Mouse (Mus musculus) midbrain, embryonic 12.5 days (tissue): ENCODE measurements around the gene Mrpl21. TPM values are rescaled to one million over a fixed set of nuclear protein-coding genes. Genes with fewer than 3 reads are reported as not detected.

Experiments
- ATAC-seq: fragments of 200-750 bp; cut with Nextera tagmentation; 2 replicates; pipeline ENCODE4 v1.8.0; 2017; ENCODE audit warnings: low read depth, moderate TSS enrichment, moderate library complexity; ENCODE audit not compliant: low FRiP score
- H3K27ac ChIP-seq: fragments of 300-500 bp; sonication (generic); replicated peaks from 2 replicates; pipeline ENCODE4 v1.5.1; 2016; ENCODE audit warnings: mild to moderate bottlenecking
- H3K27me3 ChIP-seq: fragments of 300-500 bp; sonication (generic); 2 replicates; pipeline ENCODE4 v1.6.1; 2016; ENCODE audit warnings: mild to moderate bottlenecking
- H3K36me3 ChIP-seq: fragments of 300-500 bp; sonication (generic); 2 replicates; pipeline ENCODE4 v1.6.1; 2016
- H3K4me1 ChIP-seq: fragments of 300-500 bp; sonication (generic); 2 replicates; pipeline ENCODE4 v1.6.1; 2016
- H3K4me2 ChIP-seq: fragments of 300-500 bp; sonication (generic); replicated peaks from 2 replicates; pipeline ENCODE4 v1.6.1; 2016; ENCODE audit warnings: mild to moderate bottlenecking, moderate library complexity
- H3K4me3 ChIP-seq: fragments of 300-500 bp; sonication (generic); 2 replicates; pipeline ENCODE4 v1.5.1; 2016; ENCODE audit warnings: mild to moderate bottlenecking
- H3K9ac ChIP-seq: fragments of 300-500 bp; sonication (generic); replicated peaks from 2 replicates; pipeline ENCODE4 v1.6.1; 2016; ENCODE audit warnings: mild to moderate bottlenecking, moderate library complexity
- H3K9me3 ChIP-seq: fragments of 300-500 bp; sonication (generic); 2 replicates; pipeline ENCODE4 v1.6.1; 2016; ENCODE audit warnings: mild to moderate bottlenecking
- WGBS: fragments of 180-500 bp; shearing (Covaris S2); methylation state at CpG from one replicate; pipeline ENCODE4 v1.1.7; 2016; 5-methylcytosine and 5-hydroxymethylcytosine counted together
- microRNA-seq: library from miRNA; unstranded; fragments of <30 nt; microRNA quantifications from one replicate; pipeline ENCODE4, GENCODE M21; 2017
- polyA plus RNA-seq: library from polyadenylated mRNA; unstranded; fragments of >200 nt; fragmentation: Nextera tagmentation; extraction: Ambion mirVana; gene quantifications from 2 replicates; pipeline ENCODE4 v1.2.1, GENCODE M21; 2016

The Mrpl21 gene
- polyA plus RNA-seq, 1 experiment from 2014 or later, result 113 TPM

GRCm38 (mm10) chr19:3326479-3327047, 43.9 kb downstream of the Mrpl21 start:
- H3K36me3 ChIP-seq, result no peaks in the 10 kb centered on the region
- H3K9ac ChIP-seq, result no peak overlapping the region
- H3K4me1 ChIP-seq, result peaks cover 38% of the 10 kb centered on the region
- H3K27me3 ChIP-seq, result peaks cover 35% of the 10 kb centered on the region
- no peak overlapping the region for H3K27ac ChIP-seq
- ATAC-seq, result no peak
- WGBS, result 84% methylated on average over 12 of the region's 12 CpGs
- H3K4me2 ChIP-seq, result no peak overlapping the region
- no peaks in the 10 kb centered on the region for H3K9me3 ChIP-seq
- no peak overlapping the region for H3K4me3 ChIP-seq

- Histone ChIP-seq H3K4me1 (peaks cover 13% of the 10 kb centered on the region), H3K27ac (no peak overlapping the region), H3K27me3 (peaks cover 5% of the 10 kb centered on the region), H3K9me3 (no peaks in the 10 kb centered on the region), H3K9ac (no peak overlapping the region), H3K36me3 (no peaks in the 10 kb centered on the region), H3K4me2 (no peak overlapping the region), H3K4me3 (no peak overlapping the region)
- ATAC-seq, result no peak
- WGBS, result 83% methylated on average over 6 of the region's 6 CpGs
These were observed 50.5 kb downstream of the Mrpl21 start for GRCm38 (mm10) chr19:3333247-3333646.

- no peak overlapping the region for H3K4me3 ChIP-seq
- peak; percentile 69; the same call in 1 of the 2 replicates for ATAC-seq
- peak overlapping the region; percentile 19; the same call in 1 of the 2 replicates for H3K4me2 ChIP-seq
- no peak overlapping the region for H3K9ac ChIP-seq
- WGBS, result 48% methylated on average over 17 of the region's 17 CpGs
- H3K4me1 ChIP-seq, result peaks cover 13% of the 10 kb centered on the region
- H3K27me3 ChIP-seq, result peaks cover under 1% of the 10 kb centered on the region
- no peaks in the 10 kb centered on the region for H3K36me3 ChIP-seq
- H3K27ac ChIP-seq, result peak overlapping the region; percentile 22; the same call in 1 of the 2 replicates
- H3K9me3 ChIP-seq, result no peaks in the 10 kb centered on the region
These were observed 51.2 kb downstream of the Mrpl21 start for GRCm38 (mm10) chr19:3333694-3334515.

GRCm38 (mm10) chr19:3334550-3334949, 51.8 kb downstream of the Mrpl21 start:
- H3K27ac ChIP-seq, result 0 out of 2 replicates have a peak overlapping the region, but pooled peaks have one; percentile 11
- no peak overlapping the region for H3K9ac ChIP-seq
- H3K4me3 ChIP-seq, result no peak overlapping the region
- no peak for ATAC-seq
- 83% methylated on average over 4 of the region's 4 CpGs for WGBS
- no peak overlapping the region for H3K4me2 ChIP-seq
- no peaks in the 10 kb centered on the region for H3K9me3 ChIP-seq
- no peaks in the 10 kb centered on the region; the same call in 1 of the 2 replicates for H3K27me3 ChIP-seq
- no peaks in the 10 kb centered on the region for H3K36me3 ChIP-seq
- peaks cover 13% of the 10 kb centered on the region for H3K4me1 ChIP-seq

- Histone ChIP-seq H3K4me3 (no peak overlapping the region), H3K27ac (no peak overlapping the region), H3K9me3 (no peaks in the 10 kb centered on the region), H3K36me3 (no peaks in the 10 kb centered on the region), H3K4me2 (no peak overlapping the region), H3K9ac (no peak overlapping the region), H3K27me3 (no peaks in the 10 kb centered on the region; the same call in 1 of the 2 replicates), H3K4me1 (peaks cover 13% of the 10 kb centered on the region)
- ATAC-seq, result no peak
- 89% methylated on average over 1 of the region's 1 CpGs for WGBS
These were observed 53.2 kb downstream of the Mrpl21 start for GRCm38 (mm10) chr19:3335917-3336316.

- Histone ChIP-seq H3K27ac (no peak overlapping the region), H3K9me3 (no peaks in the 10 kb centered on the region), H3K9ac (no peak overlapping the region), H3K27me3 (no peaks in the 10 kb centered on the region; the same call in 1 of the 2 replicates), H3K36me3 (no peaks in the 10 kb centered on the region), H3K4me2 (no peak overlapping the region), H3K4me3 (no peak overlapping the region), H3K4me1 (peaks cover 13% of the 10 kb centered on the region)
- 71% methylated on average over 8 of the region's 8 CpGs for WGBS
- no peak for ATAC-seq
These were observed 54.0 kb downstream of the Mrpl21 start for GRCm38 (mm10) chr19:3336485-3337255.

GRCm38 (mm10) chr19:3339187-3339586, 56.5 kb downstream of the Mrpl21 start:
- Histone ChIP-seq H3K4me2 (no peak overlapping the region), H3K27ac (no peak overlapping the region), H3K4me3 (no peak overlapping the region), H3K9ac (no peak overlapping the region), H3K9me3 (no peaks in the 10 kb centered on the region), H3K4me1 (peaks cover 7% of the 10 kb centered on the region), H3K27me3 (no peaks in the 10 kb centered on the region), H3K36me3 (no peaks in the 10 kb centered on the region)
- WGBS, result 90% methylated on average over 8 of the region's 8 CpGs
- no peak for ATAC-seq

- H3K9ac ChIP-seq, result no peak overlapping the region
- WGBS, result 79% methylated on average over 3 of the region's 3 CpGs
- H3K4me2 ChIP-seq, result no peak overlapping the region
- ATAC-seq, result no peak
- no peaks in the 10 kb centered on the region for H3K9me3 ChIP-seq
- H3K27ac ChIP-seq, result no peak overlapping the region
- H3K4me3 ChIP-seq, result no peak overlapping the region
- H3K27me3 ChIP-seq, result no peaks in the 10 kb centered on the region
- H3K4me1 ChIP-seq, result no peaks in the 10 kb centered on the region
- H3K36me3 ChIP-seq, result no peaks in the 10 kb centered on the region
These were observed 58.3 kb downstream of the Mrpl21 start for GRCm38 (mm10) chr19:3341021-3341420.

Small RNA genes within 50 kb of the gene (microRNA-seq; reads per million reads assigned to microRNA genes)
- gene Mir6984, result not detected

Other genes with a start within 250 kb of the Mrpl21 start
- 10.8 and 13.0 TPM in 2 replicates for gene Ighmbp2, start 116 bp downstream of the Mrpl21 start, polyA plus RNA-seq
- gene Cpt1a, start 39.4 kb downstream of the Mrpl21 start, polyA plus RNA-seq, result 13.0 and 13.3 TPM in 2 replicates
- 0.18 and 0.26 TPM in 2 replicates for gene Tesmin, start 106.0 kb downstream of the Mrpl21 start, polyA plus RNA-seq
- 1.4 and 1.6 TPM in 2 replicates for gene Gal, start 131.6 kb downstream of the Mrpl21 start, polyA plus RNA-seq